Mouse (Mus musculus): Measurements from ENCODE around the gene S100a3.

- TF ChIP-seq ZC3H11A (IDR thresholded peaks at IDR 0.05; ENCODE audit: borderline replicate concordance, low read depth, low read length) (no peak), HCFC1 (IDR thresholded peaks at IDR 0.05; ENCODE audit: borderline replicate concordance, insufficient read depth, low read length) (no peak), MAFK (IDR thresholded peaks at IDR 0.05; ENCODE audit: insufficient read depth, low read depth, low read length) (no peak), ZNF384 (IDR thresholded peaks at IDR 0.05; ENCODE audit: low read depth, low read length) (no peak)
Observed at GRCm38 (mm10) chr3:90574691-90575090, 14.3 kb downstream of the S100a3 start.
